Mouse (Mus musculus): ENCODE measurements around the gene Olfr370. TPM values are rescaled to one million over a fixed set of nuclear protein-coding genes. Genes with fewer than 3 reads are reported as not detected.

Gene Olfr370
- polyA plus RNA-seq, 2 experiments = not detected

DNA sequence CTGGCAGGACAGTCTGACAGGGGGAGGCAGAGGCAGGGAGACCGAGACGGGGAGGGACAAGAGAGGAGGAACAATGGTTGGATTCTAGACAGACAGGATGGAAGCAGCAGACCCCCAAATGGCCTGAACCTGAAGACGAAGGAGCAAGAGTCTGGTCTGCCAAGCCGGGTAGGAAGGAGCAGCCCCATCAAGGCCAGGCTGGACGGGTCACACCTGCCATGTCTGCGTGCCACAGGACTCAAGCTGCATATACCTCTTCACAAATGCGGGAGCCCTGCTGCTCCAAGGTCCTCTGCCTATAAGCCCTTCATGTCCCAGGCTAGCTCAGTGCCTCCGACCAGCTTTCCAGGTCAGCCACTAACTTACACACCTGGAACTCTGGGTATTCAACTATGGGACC is 44.1 kb downstream of the Olfr370 start:
- Histone ChIP-seq H3K4me2 (replicated peaks; ENCODE audit: low read depth, low read length, severe bottlenecking) (no peak overlapping the region), H3K9me3 (ENCODE audit: control insufficient read depth, low read length) (no peaks in the 10 kb centered on the region), H3K9ac (ENCODE audit: low read depth, low read length, severe bottlenecking) (no peak overlapping the region), H3K4me1 (ENCODE audit: control insufficient read depth, insufficient read depth, low read length) (peaks cover 12% of the 10 kb centered on the region; the same call in 1 of the 2 replicates), H3K27me3 (ENCODE audit: control insufficient read depth, insufficient read depth, low read length) (no peaks in the 10 kb centered on the region), H3K36me3 (ENCODE audit: control insufficient read depth, insufficient read depth, low read length) (peaks cover 13% of the 10 kb centered on the region; the same call in 1 of the 2 replicates), H3K4me3 (replicated peaks; ENCODE audit: low read length) (no peak overlapping the region), H3K27ac (replicated peaks; ENCODE audit: low read depth, low read length) (no peak overlapping the region)
- ATAC-seq (ENCODE audit: low FRiP score, low read depth) (no peak), DNase-seq (ENCODE audit: low spot score) (no peak)
- TF ChIP-seq POLR2A (IDR thresholded peaks at IDR 0.05; ENCODE audit: borderline replicate concordance, extremely low read depth, insufficient read depth, insufficient read length) = no peak
- WGBS = 91% methylated on average over 8 of the region's 8 CpGs

GRCm38 (mm10) chr8:83580826-83581225 is 45.2 kb downstream of the Olfr370 start:
- no peaks in the 10 kb centered on the region for H3K9me3 ChIP-seq (ENCODE audit: control insufficient read depth, low read length)
- WGBS = 92% methylated on average over 8 of the region's 8 CpGs
- no peaks in the 10 kb centered on the region for H3K27me3 ChIP-seq (ENCODE audit: control insufficient read depth, insufficient read depth, low read length)
- peaks cover 5% of the 10 kb centered on the region for H3K4me1 ChIP-seq (ENCODE audit: control insufficient read depth, insufficient read depth, low read length)
- ATAC-seq (ENCODE audit: low FRiP score, low read depth) (no peak), DNase-seq (ENCODE audit: low spot score) (no peak)
- TF ChIP-seq POLR2A (IDR thresholded peaks at IDR 0.05; ENCODE audit: borderline replicate concordance, extremely low read depth, insufficient read depth, insufficient read length) = no peak
- H3K4me3 ChIP-seq (replicated peaks; ENCODE audit: low read length) = no peak overlapping the region
- no peak overlapping the region for H3K9ac ChIP-seq (ENCODE audit: low read depth, low read length, severe bottlenecking)
- H3K36me3 ChIP-seq (ENCODE audit: control insufficient read depth, insufficient read depth, low read length) = peaks cover 13% of the 10 kb centered on the region; the same call in 1 of the 2 replicates
- no peak overlapping the region for H3K4me2 ChIP-seq (replicated peaks; ENCODE audit: low read depth, low read length, severe bottlenecking)
- H3K27ac ChIP-seq (replicated peaks; ENCODE audit: low read depth, low read length) = no peak overlapping the region

DNA sequence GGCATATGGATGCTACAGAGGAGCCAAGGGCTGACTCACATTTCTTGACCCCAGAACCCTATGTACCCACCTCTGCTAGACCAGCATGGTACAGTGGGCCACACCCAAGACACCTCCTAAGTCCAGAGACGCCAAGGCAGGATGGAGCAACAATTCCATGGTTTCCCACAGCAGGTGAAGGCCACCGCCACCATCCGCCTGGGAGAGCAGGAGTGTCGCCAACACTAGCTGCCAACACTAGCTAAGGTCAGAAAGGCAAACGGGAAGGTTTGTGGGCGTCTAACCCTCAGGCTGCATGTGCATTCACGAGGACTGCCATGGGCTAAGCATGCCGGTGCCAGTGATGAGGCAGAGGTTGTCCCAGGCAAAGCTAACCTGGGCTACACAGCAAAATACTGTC is 46.6 kb downstream of the Olfr370 start:
- no peak for ATAC-seq (ENCODE audit: low FRiP score, low read depth)
- DNase-seq (ENCODE audit: low spot score) = no peak
- Histone ChIP-seq H3K27ac (replicated peaks; ENCODE audit: low read depth, low read length) (no peak overlapping the region), H3K4me3 (replicated peaks; ENCODE audit: low read length) (no peak overlapping the region), H3K4me1 (ENCODE audit: control insufficient read depth, insufficient read depth, low read length) (peaks cover 4% of the 10 kb centered on the region), H3K27me3 (ENCODE audit: control insufficient read depth, insufficient read depth, low read length) (no peaks in the 10 kb centered on the region), H3K9me3 (ENCODE audit: control insufficient read depth, low read length) (no peaks in the 10 kb centered on the region), H3K4me2 (replicated peaks; ENCODE audit: low read depth, low read length, severe bottlenecking) (no peak overlapping the region), H3K9ac (ENCODE audit: low read depth, low read length, severe bottlenecking) (no peak overlapping the region), H3K36me3 (ENCODE audit: control insufficient read depth, insufficient read depth, low read length) (peaks cover 18% of the 10 kb centered on the region)
- WGBS = 89% methylated on average over 8 of the region's 8 CpGs
- no peak for TF ChIP-seq POLR2A (IDR thresholded peaks at IDR 0.05; ENCODE audit: borderline replicate concordance, extremely low read depth, insufficient read depth, insufficient read length)

DNA sequence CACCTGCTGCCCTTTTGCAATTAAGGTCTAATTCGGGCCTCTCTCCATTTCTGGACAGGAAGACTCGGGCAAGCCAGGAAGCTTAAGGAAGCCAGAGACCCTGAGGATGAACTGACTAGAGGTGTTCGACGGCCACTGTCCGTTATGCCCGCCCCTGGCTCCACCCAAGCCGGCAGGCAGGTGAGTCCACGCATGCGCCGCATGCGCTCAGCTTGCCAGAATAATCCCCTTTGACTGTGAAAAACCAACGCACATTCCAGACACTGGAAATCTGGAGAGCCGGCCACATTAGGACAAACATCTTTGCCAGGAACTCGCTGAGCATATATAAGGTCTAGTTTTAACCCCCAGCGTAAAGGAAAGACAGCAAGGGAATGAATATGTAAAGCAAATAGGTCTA is 47.7 kb downstream of the Olfr370 start:
- Histone ChIP-seq H3K9me3 (ENCODE audit: control insufficient read depth, low read length) (no peaks in the 10 kb centered on the region), H3K36me3 (ENCODE audit: control insufficient read depth, insufficient read depth, low read length) (peaks cover 23% of the 10 kb centered on the region), H3K27ac (replicated peaks; ENCODE audit: low read depth, low read length) (no peak overlapping the region), H3K4me3 (replicated peaks; ENCODE audit: low read length) (no peak overlapping the region), H3K27me3 (ENCODE audit: control insufficient read depth, insufficient read depth, low read length) (no peaks in the 10 kb centered on the region), H3K4me2 (replicated peaks; ENCODE audit: low read depth, low read length, severe bottlenecking) (no peak overlapping the region), H3K4me1 (ENCODE audit: control insufficient read depth, insufficient read depth, low read length) (no peaks in the 10 kb centered on the region; the same call in 1 of the 2 replicates), H3K9ac (ENCODE audit: low read depth, low read length, severe bottlenecking) (no peak overlapping the region)
- DNase-seq (ENCODE audit: low spot score) = no peak
- WGBS = 87% methylated on average over 15 of the region's 15 CpGs
- ATAC-seq (ENCODE audit: low FRiP score, low read depth) = no peak
- TF ChIP-seq POLR2A (IDR thresholded peaks at IDR 0.05; ENCODE audit: borderline replicate concordance, extremely low read depth, insufficient read depth, insufficient read length) = no peak

DNA sequence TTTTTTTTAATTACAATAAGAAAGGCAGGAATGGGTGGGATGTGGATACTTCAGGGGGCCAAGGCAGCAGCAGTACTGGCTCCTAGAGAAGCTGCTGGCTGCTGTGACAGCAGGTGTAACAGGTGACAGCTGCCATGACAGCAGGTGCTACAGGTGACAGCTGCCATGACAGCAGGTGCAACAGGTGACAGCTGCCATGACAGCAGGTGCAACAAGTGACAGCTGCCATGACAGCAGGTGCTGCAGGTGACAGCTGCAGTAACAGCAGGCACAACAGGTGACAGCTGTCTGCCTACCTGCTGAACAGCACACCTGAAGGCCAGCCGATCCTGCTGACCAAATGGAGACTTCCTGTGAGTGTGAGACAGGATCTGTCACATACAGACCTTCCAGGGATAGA is 49.2 kb downstream of the Olfr370 start:
- no peak for TF ChIP-seq POLR2A (IDR thresholded peaks at IDR 0.05; ENCODE audit: borderline replicate concordance, extremely low read depth, insufficient read depth, insufficient read length)
- H3K36me3 ChIP-seq (ENCODE audit: control insufficient read depth, insufficient read depth, low read length) = peaks cover 35% of the 10 kb centered on the region
- no peak overlapping the region for H3K4me2 ChIP-seq (replicated peaks; ENCODE audit: low read depth, low read length, severe bottlenecking)
- H3K4me3 ChIP-seq (replicated peaks; ENCODE audit: low read length) = no peak overlapping the region
- ATAC-seq (ENCODE audit: low FRiP score, low read depth) (no peak), DNase-seq (ENCODE audit: low spot score) (no peak)
- no peaks in the 10 kb centered on the region for H3K9me3 ChIP-seq (ENCODE audit: control insufficient read depth, low read length)
- no peak overlapping the region for H3K9ac ChIP-seq (ENCODE audit: low read depth, low read length, severe bottlenecking)
- H3K4me1 ChIP-seq (ENCODE audit: control insufficient read depth, insufficient read depth, low read length) = no peaks in the 10 kb centered on the region; the same call in 1 of the 2 replicates
- no peak overlapping the region for H3K27ac ChIP-seq (replicated peaks; ENCODE audit: low read depth, low read length)
- H3K27me3 ChIP-seq (ENCODE audit: control insufficient read depth, insufficient read depth, low read length) = no peaks in the 10 kb centered on the region
- WGBS = 88% methylated on average over 1 of the region's 1 CpGs

- Histone ChIP-seq H3K4me1 (ENCODE audit: control insufficient read depth, insufficient read depth, low read length) (no peaks in the 10 kb centered on the region; the same call in 1 of the 2 replicates), H3K27ac (replicated peaks; ENCODE audit: low read depth, low read length) (no peak overlapping the region), H3K9me3 (ENCODE audit: control insufficient read depth, low read length) (no peaks in the 10 kb centered on the region), H3K36me3 (ENCODE audit: control insufficient read depth, insufficient read depth, low read length) (peaks cover 32% of the 10 kb centered on the region), H3K4me2 (replicated peaks; ENCODE audit: low read depth, low read length, severe bottlenecking) (no peak overlapping the region), H3K4me3 (replicated peaks; ENCODE audit: low read length) (no peak overlapping the region), H3K27me3 (ENCODE audit: control insufficient read depth, insufficient read depth, low read length) (no peaks in the 10 kb centered on the region), H3K9ac (ENCODE audit: low read depth, low read length, severe bottlenecking) (no peak overlapping the region)
- no peak for TF ChIP-seq POLR2A (IDR thresholded peaks at IDR 0.05; ENCODE audit: borderline replicate concordance, extremely low read depth, insufficient read depth, insufficient read length)
- no peak for DNase-seq (ENCODE audit: low spot score)
- ATAC-seq (ENCODE audit: low FRiP score, low read depth) = no peak
- 88% methylated on average over 3 of the region's 3 CpGs for WGBS
Observed at GRCm38 (mm10) chr8:83585333-83585732, 49.8 kb downstream of the Olfr370 start.
